In the genomic region with DNA sequence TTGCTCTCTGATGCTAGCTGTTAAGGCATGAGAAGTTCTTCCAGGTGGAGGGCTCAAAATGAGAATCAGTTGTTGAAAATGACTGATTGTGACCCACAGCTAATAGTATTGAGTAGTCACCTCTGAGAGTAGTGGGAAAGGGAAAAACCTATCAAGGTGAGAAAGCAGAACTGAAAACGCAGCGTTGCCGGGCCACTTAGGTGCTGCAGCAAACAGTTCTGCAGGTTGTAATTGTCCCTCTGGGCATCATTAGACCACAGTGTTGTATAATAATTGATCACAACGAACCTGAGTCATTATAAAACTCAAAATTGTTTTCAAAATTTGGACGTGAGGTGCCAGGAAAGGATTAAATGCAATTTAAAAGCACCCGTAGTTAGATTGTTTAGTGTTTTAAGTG, we compare ENCODE assay signal across 35 mouse cellular contexts.
"Had no signal": no experiment of that assay in that cellular context is flagged by ENCODE, and none has a peak within 500 bp of the region (broad histone marks: within the 10 kb centered on the region; RNA-seq: fewer than 3 reads in every experiment).

No protein-coding gene starts in this region.

- H3K4me2 ChIP-seq: heart, embryonic 11.5 days; heart, embryonic 12.5 days; heart, embryonic 13.5 days; heart, embryonic 15.5 days; hindbrain, embryonic 12.5 days; hindbrain, embryonic 13.5 days; hindbrain, embryonic 14.5 days; hindbrain, embryonic 15.5 days; intestine, embryonic 15.5 days; kidney, embryonic 15.5 days had no signal

- H3K27me3 ChIP-seq: heart, embryonic 12.5 days; heart, embryonic 13.5 days; heart, embryonic 15.5 days; hindbrain, embryonic 12.5 days; hindbrain, embryonic 13.5 days; hindbrain, embryonic 15.5 days; intestine, embryonic 15.5 days; kidney, embryonic 15.5 days had no signal

- H3K4me3 ChIP-seq: heart, embryonic 10.5 days; heart, embryonic 12.5 days; heart, embryonic 13.5 days; heart, embryonic 15.5 days; hindbrain, embryonic 10.5 days; hindbrain, embryonic 12.5 days; hindbrain, embryonic 13.5 days; hindbrain, embryonic 15.5 days; intestine, embryonic 15.5 days; kidney, embryonic 15.5 days; layer of hippocampus, adult 2 months had no signal

- H3K9me3 ChIP-seq: heart, embryonic 10.5 days; heart, embryonic 12.5 days; heart, embryonic 13.5 days; heart, embryonic 15.5 days; hindbrain, embryonic 10.5 days; hindbrain, embryonic 12.5 days; hindbrain, embryonic 13.5 days; hindbrain, embryonic 15.5 days; intestine, embryonic 15.5 days; kidney, embryonic 15.5 days had no signal

- DNase-seq: heart, postnatal 10 days; heart, postnatal 14 days; heart, postnatal 36 days; heart, postnatal 4 days; kidney, adult 11 months; kidney, adult 18-20 months; kidney, adult 2 months; kidney, adult 8-10 months; kidney, adult 9 months; kidney, postnatal 10 days; kidney, postnatal 14 days; kidney, postnatal 25 days; kidney, postnatal 36 days; kidney, postnatal 4 days; layer of hippocampus, adult 9-11 months; layer of hippocampus, postnatal 36 days had no signal

- ATAC-seq: hindbrain, embryonic 16.5 days; hindbrain, postnatal 0 days; inflammation-experienced regulatory T-cells, adult 6 months; intestine, embryonic 15.5 days; intestine, embryonic 16.5 days; intestine, postnatal 0 days had no signal

- H3K4me1 ChIP-seq: heart, embryonic 10.5 days; heart, embryonic 12.5 days; heart, embryonic 13.5 days; heart, embryonic 15.5 days; hindbrain, embryonic 10.5 days; hindbrain, embryonic 12.5 days; hindbrain, embryonic 13.5 days; hindbrain, embryonic 15.5 days; intestine, embryonic 15.5 days; kidney, embryonic 15.5 days had no signal

- H3K9ac ChIP-seq: heart, embryonic 12.5 days; heart, embryonic 13.5 days; heart, embryonic 15.5 days; hindbrain, embryonic 12.5 days; hindbrain, embryonic 13.5 days; hindbrain, embryonic 14.5 days; hindbrain, embryonic 15.5 days; intestine, embryonic 15.5 days; kidney, embryonic 15.5 days had no signal

- H3K36me3 ChIP-seq: heart, embryonic 10.5 days; heart, embryonic 12.5 days; heart, embryonic 13.5 days; heart, embryonic 15.5 days; hindbrain, embryonic 10.5 days; hindbrain, embryonic 12.5 days; hindbrain, embryonic 13.5 days; hindbrain, embryonic 15.5 days; intestine, embryonic 15.5 days; kidney, embryonic 15.5 days had no signal

- H3K27ac ChIP-seq: heart, embryonic 10.5 days; heart, embryonic 13.5 days; heart, embryonic 15.5 days; hindbrain, embryonic 10.5 days; hindbrain, embryonic 12.5 days; hindbrain, embryonic 13.5 days; hindbrain, embryonic 14.5 days; hindbrain, embryonic 15.5 days; hindbrain, postnatal 0 days; intestine, embryonic 15.5 days; kidney, embryonic 15.5 days; kidney, postnatal 0 days; layer of hippocampus, adult 2 months had no signal
